18 mouse cellular contexts compared by ENCODE assay signal in genomic region chr17:27970305-27970704, GRCm38 (mm10).
A peak's percentile ranks its signal among the peaks of the same experiment; 100 is the strongest.
DNase-seq lines count a peak whose midpoint lies in the region; ATAC-seq and TF ChIP-seq lines count a peak whose summit lies in the region.
"Had no signal": no experiment of that assay in that cellular context is flagged by ENCODE, and none has a peak within 500 bp of the region (broad histone marks: within the 10 kb centered on the region; RNA-seq: fewer than 3 reads in every experiment).

No protein-coding gene starts in this region.

- H3K4me1 ChIP-seq in heart, embryonic 13.5 days, result peaks cover 80% of the 10 kb centered on the region
- peaks cover 33% of the 10 kb centered on the region for H3K4me1 ChIP-seq in heart, embryonic 10.5 days
- peaks cover 19% of the 10 kb centered on the region for H3K4me1 ChIP-seq in stomach, embryonic 16.5 days (ENCODE audit: control insufficient read depth, insufficient read depth, low read length)
- H3K4me1 ChIP-seq: midbrain, embryonic 13.5 days had no signal

- H3K9me3 ChIP-seq in heart, embryonic 13.5 days, result no peaks in the 10 kb centered on the region
- H3K9me3 ChIP-seq in heart, embryonic 10.5 days, result no peaks in the 10 kb centered on the region
- H3K9me3 ChIP-seq in stomach, embryonic 16.5 days (replicated peaks; ENCODE audit: control insufficient read depth, low read length), result no peaks in the 10 kb centered on the region
- H3K9me3 ChIP-seq: embryonic facial prominence, embryonic 10.5 days; limb, embryonic 12.5 days; midbrain, embryonic 13.5 days had no signal

- no peak for TF ChIP-seq CTCF in layer of hippocampus, adult 2 months (conservative IDR thresholded peaks at IDR 0.05)

- DNase-seq in heart, embryonic 10.5 days (ENCODE audit: low spot score), result no peak
- no peak for DNase-seq in layer of hippocampus, adult 2 months (ENCODE audit: low spot score in 2 of 2)
- no peak for DNase-seq in layer of hippocampus, postnatal 14 days (ENCODE audit: low spot score in 2 of 2)
- peak; percentile 47 for DNase-seq in lung, postnatal 36 days
- DNase-seq in lung, postnatal 10 days, result no peak
- DNase-seq in right cerebral cortex, postnatal 25 days, result no peak
- DNase-seq: adrenal gland, adult 2 months; B cell, adult 2 months; cerebellum, adult 8-10 months; kidney, adult 18-20 months; kidney, postnatal 25 days; layer of hippocampus, adult 9-11 months had no signal

- H3K27ac ChIP-seq in heart, embryonic 13.5 days (replicated peaks), result peak overlapping the region; percentile 62
- no peak overlapping the region for H3K27ac ChIP-seq in heart, embryonic 10.5 days
- peak overlapping the region; percentile 72 for H3K27ac ChIP-seq in layer of hippocampus, adult 2 months
- peak overlapping the region; percentile 36; the same call in 1 of the 2 replicates for H3K27ac ChIP-seq in stomach, embryonic 16.5 days (ENCODE audit: low read length)
- H3K27ac ChIP-seq: embryonic facial prominence, embryonic 10.5 days; limb, embryonic 12.5 days; liver, embryonic 14.5 days; midbrain, embryonic 13.5 days had no signal

- WGBS in heart, embryonic 13.5 days, result 57% methylated on average over 5 of the region's 5 CpGs
- WGBS in heart, embryonic 10.5 days, result 72% methylated on average over 5 of the region's 5 CpGs
- 72% methylated on average over 5 of the region's 5 CpGs for WGBS in stomach, embryonic 16.5 days

- no peak overlapping the region for H3K4me3 ChIP-seq in heart, embryonic 13.5 days
- no peak overlapping the region for H3K4me3 ChIP-seq in heart, embryonic 10.5 days
- H3K4me3 ChIP-seq in layer of hippocampus, adult 2 months, result no peak overlapping the region
- no peak overlapping the region for H3K4me3 ChIP-seq in stomach, embryonic 16.5 days (replicated peaks; ENCODE audit: low read length)
- H3K4me3 ChIP-seq: embryonic facial prominence, embryonic 10.5 days; limb, embryonic 12.5 days; midbrain, embryonic 13.5 days had no signal

- no peaks in the 10 kb centered on the region for H3K27me3 ChIP-seq in heart, embryonic 13.5 days (replicated peaks)
- no peaks in the 10 kb centered on the region for H3K27me3 ChIP-seq in heart, embryonic 10.5 days (ENCODE audit: insufficient read depth, poor library complexity, severe bottlenecking)
- H3K27me3 ChIP-seq in stomach, embryonic 16.5 days (ENCODE audit: control insufficient read depth, insufficient read depth, low read length), result no peaks in the 10 kb centered on the region
- H3K27me3 ChIP-seq: limb, embryonic 12.5 days; midbrain, embryonic 13.5 days had no signal

- no peak overlapping the region for H3K4me2 ChIP-seq in heart, embryonic 13.5 days
- no peak overlapping the region for H3K4me2 ChIP-seq in stomach, embryonic 16.5 days (ENCODE audit: low read depth, low read length)
- H3K4me2 ChIP-seq: limb, embryonic 12.5 days; midbrain, embryonic 13.5 days had no signal

- H3K9ac ChIP-seq in heart, embryonic 13.5 days, result no peak overlapping the region
- no peak overlapping the region for H3K9ac ChIP-seq in stomach, embryonic 16.5 days (ENCODE audit: low read length)
- H3K9ac ChIP-seq: limb, embryonic 12.5 days; liver, embryonic 14.5 days; midbrain, embryonic 13.5 days had no signal

- ATAC-seq in heart, embryonic 13.5 days (ENCODE audit: extremely low read depth, insufficient number of reproducible peaks, low FRiP score, low TSS enrichment), result no peak
- no peak for ATAC-seq in stomach, embryonic 16.5 days (ENCODE audit: insufficient read depth, low FRiP score)
- ATAC-seq: midbrain, embryonic 13.5 days had no signal

- peaks cover 6% of the 10 kb centered on the region; the same call in 1 of the 2 replicates for H3K36me3 ChIP-seq in heart, embryonic 13.5 days
- H3K36me3 ChIP-seq in heart, embryonic 10.5 days, result no peaks in the 10 kb centered on the region
- no peaks in the 10 kb centered on the region for H3K36me3 ChIP-seq in stomach, embryonic 16.5 days (ENCODE audit: control insufficient read depth, insufficient read depth, low read length)
- H3K36me3 ChIP-seq: midbrain, embryonic 13.5 days had no signal
